Mouse (Mus musculus) cerebellum, adult 2 months (tissue): ENCODE data around the gene Odf3b. TPM values are rescaled to one million over a fixed set of nuclear protein-coding genes. Genes with fewer than 3 reads are reported as not detected.

Experiments used
- DNase-seq, 2 experiments: peaks; one replicate each; pipeline ENCODE4 v3.0.0; 2021
- H3K27ac ChIP-seq: fragments of 200-500 bp; 2 replicates; pipeline ENCODE4 v1.5.1; 2012; ENCODE audit warnings: low read length, control low read depth, inconsistent platforms; ENCODE audit not compliant: insufficient read depth
- H3K27me3 ChIP-seq: fragments of 200-500 bp; 2 replicates; pipeline ENCODE4 v1.6.1; 2012; ENCODE audit warnings: inconsistent platforms, mild to moderate bottlenecking, low read length, moderate library complexity; ENCODE audit not compliant: control insufficient read depth, insufficient read depth
- H3K4me1 ChIP-seq: fragments of 200-500 bp; 2 replicates; pipeline ENCODE4 v1.6.1; 2011; ENCODE audit warnings: low read length; ENCODE audit not compliant: control insufficient read depth, insufficient read depth
- H3K4me3 ChIP-seq: fragments of 200-500 bp; replicated peaks from 2 replicates; pipeline ENCODE3; 2011; ENCODE audit warnings: mild to moderate bottlenecking, low read depth, low read length, control low read depth; ENCODE audit not compliant: insufficient read depth
- CTCF ChIP-seq: fragments of 200-500 bp; IDR thresholded peaks from 2 replicates; pipeline ENCODE4 v1.5.1; 2011; ENCODE audit warnings: low read depth, mild to moderate bottlenecking, control low read depth, low read length, moderate library complexity, borderline replicate concordance; ENCODE audit not compliant: insufficient read depth
- POLR2A ChIP-seq: fragments of 200-500 bp; IDR thresholded peaks from 2 replicates; pipeline ENCODE4 v1.6.1; 2011; ENCODE audit warnings: low read length, control low read depth, borderline replicate concordance; ENCODE audit not compliant: insufficient read depth
- WGBS: fragments of 180-500 bp; shearing (Covaris S2); methylation state at CpG from one replicate; pipeline ENCODE4 v1.1.7; 2018; 5-methylcytosine and 5-hydroxymethylcytosine counted together
- polyA plus RNA-seq: library from polyadenylated mRNA; depleted of rRNA; stranded (reverse); fragments of >200 nt; gene quantifications from 2 replicates; pipeline ENCODE4 v1.2.3, GENCODE M21; 2012

The Odf3b gene
- polyA plus RNA-seq, 1 experiment, result 18.3 TPM

DNA sequence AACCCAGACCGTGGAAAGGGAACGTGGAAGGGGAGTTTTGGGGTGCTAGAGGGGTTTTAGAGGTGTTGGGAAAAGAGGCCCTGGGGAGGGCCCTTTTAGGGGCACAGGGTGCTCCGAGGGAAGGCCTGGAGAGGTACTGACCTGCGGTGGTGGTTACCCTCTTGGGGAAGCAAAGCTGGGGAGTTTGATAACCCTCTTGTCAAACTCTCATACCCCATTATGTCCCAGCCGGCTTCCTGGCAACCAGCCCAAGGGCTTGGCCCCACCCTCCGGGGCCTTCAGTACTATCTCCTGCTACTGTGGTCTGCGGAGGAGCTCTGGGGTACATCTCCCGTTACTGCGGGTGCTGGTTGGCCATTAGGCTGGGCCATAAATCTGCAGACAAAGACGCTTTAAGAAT is 347 bp upstream of the Odf3b start:
- H3K27me3 ChIP-seq, result no peaks in the 10 kb centered on the region
- TF ChIP-seq CTCF (no peak), POLR2A (no peak)
- peak overlapping the region; percentile 64 for H3K4me3 ChIP-seq
- H3K4me1 ChIP-seq, result peaks cover 20% of the 10 kb centered on the region
- H3K27ac ChIP-seq, result peak overlapping the region; percentile 98
- WGBS, result 31% methylated on average over 10 of the region's 10 CpGs
- DNase-seq, result peak; percentile 67 to 70

DNA sequence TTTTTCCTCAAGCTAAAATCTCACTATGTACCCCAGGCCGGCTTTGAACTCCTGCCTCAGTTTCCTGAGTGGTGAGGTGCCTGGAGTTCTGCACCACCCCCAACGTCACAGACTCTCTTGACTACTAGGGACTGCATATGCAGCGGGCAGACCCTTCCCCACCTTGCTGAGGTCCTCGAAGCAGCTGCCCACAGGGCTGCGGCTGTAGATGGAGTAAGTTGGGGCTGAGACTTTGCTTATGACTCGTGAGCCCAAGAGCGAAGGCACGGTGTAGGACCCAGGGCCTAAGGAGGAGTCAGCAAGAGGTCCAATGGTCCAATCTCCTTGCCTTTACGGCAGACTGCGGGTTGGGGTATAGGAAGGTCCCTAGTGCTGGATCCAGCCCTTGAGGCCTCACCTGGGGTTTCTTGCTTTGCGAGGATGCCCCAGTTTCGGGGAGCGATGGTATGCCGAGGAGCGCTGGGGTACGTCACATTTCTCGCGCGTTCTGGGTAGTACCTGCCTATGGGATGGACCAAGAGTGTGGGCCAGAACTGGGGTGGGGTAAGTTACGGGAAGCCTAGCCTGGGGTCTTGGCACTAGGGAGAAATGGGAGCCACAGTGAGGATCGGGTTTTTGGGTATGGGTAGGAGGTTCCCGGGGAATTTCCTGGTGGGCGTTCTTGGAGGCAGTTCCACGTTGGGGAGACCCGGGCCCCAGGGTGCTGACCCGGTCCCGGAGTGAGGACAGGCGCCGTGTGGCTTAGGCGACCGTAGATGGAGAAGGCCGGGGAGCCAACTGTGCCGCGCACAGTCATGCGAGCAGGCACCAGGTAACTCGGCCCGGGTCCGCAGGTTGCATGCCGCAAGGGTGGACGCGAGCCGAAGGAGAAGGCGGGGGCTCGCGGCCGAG is 899 bp downstream of the Odf3b start:
- DNase-seq, result peak in 1 of 2 experiments; percentile 56
- 16% methylated on average over 46 of the region's 46 CpGs for WGBS
- H3K27me3 ChIP-seq, result no peaks in the 10 kb centered on the region
- peaks cover 24% of the 10 kb centered on the region for H3K4me1 ChIP-seq
- TF ChIP-seq CTCF (no peak), POLR2A (no peak)
- peak overlapping the region; percentile 64 for H3K4me3 ChIP-seq
- H3K27ac ChIP-seq, result peak overlapping the region; percentile 98

DNA sequence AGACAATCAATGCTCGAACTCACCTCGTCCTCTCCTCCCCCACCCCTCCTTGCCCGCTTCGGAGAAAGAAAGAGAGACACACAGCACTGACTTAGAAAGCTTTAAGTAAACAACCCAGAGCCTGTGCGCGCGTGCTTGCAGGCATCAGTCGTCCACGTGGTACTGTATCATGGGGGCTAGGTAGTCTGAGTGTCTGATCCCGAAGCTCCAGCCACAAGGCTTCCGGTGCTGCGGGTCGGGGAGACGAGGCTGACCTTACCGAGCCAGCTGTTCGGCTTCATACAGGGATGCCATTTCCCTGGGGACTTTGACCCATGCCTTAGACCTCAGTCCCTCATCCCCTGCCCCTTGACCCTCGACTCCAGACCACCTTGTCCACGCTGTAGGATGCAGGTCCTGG is 1.7 kb downstream of the Odf3b start:
- no peaks in the 10 kb centered on the region for H3K27me3 ChIP-seq
- no peak overlapping the region for H3K4me3 ChIP-seq
- 28% methylated on average over 18 of the region's 18 CpGs for WGBS

GRCm38 (mm10) chr15:89376957-89377356 is 2.1 kb downstream of the Odf3b start, which contains the start of gene Tymp:
Tymp (minus strand) TSS chr15:89377039.
- peak in 1 of 2 experiments; percentile 34 for DNase-seq
- H3K27me3 ChIP-seq, result no peaks in the 10 kb centered on the region
- 56% methylated on average over 16 of the region's 16 CpGs for WGBS
- peak within 1 kb of the TSS; percentile 98 for H3K27ac ChIP-seq
- H3K4me1 ChIP-seq, result peaks cover 27% of the 10 kb centered on the region
- H3K4me3 ChIP-seq, result peak within 1 kb of the TSS; percentile 64
- TF ChIP-seq CTCF (no peak), POLR2A (no peak)

More for the DNA sequence above, 1.7 kb downstream of the Odf3b start:
- TF ChIP-seq CTCF (no peak), POLR2A (no peak)
- Histone ChIP-seq H3K27ac (peak overlapping the region; percentile 98; the same call in 1 of the 2 replicates), H3K4me1 (peaks cover 26% of the 10 kb centered on the region)
- peak in 1 of 2 experiments; percentile 33 for DNase-seq

DNA sequence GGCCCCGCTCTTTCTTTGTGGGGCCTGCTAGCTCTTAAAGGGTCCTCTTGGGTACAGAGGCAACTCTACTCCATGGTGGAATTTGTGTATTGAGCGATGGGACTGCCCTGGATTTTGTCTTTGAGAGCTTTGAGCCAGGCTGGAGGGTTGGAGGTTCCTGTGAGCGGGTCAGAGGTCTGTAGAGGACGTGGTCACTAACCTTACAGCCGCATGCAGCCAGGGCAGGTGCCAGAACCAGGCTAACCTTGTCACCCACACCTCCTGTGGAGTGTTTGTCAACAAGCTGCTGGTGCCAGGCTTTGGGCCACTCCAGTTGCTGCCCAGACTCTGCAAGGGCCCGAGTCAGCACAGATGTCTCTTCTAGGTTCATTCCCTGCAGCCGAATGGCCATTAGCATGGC is 3.0 kb downstream of the Odf3b start:
- no peak overlapping the region for H3K4me3 ChIP-seq
- H3K4me1 ChIP-seq, result peaks cover 31% of the 10 kb centered on the region
- no peak overlapping the region for H3K27ac ChIP-seq
- WGBS, result 72% methylated on average over 7 of the region's 7 CpGs
- peak in 1 of 2 experiments; percentile 28 for DNase-seq
- TF ChIP-seq CTCF, result no peak
- TF ChIP-seq POLR2A, result no peak
- no peaks in the 10 kb centered on the region for H3K27me3 ChIP-seq

DNA sequence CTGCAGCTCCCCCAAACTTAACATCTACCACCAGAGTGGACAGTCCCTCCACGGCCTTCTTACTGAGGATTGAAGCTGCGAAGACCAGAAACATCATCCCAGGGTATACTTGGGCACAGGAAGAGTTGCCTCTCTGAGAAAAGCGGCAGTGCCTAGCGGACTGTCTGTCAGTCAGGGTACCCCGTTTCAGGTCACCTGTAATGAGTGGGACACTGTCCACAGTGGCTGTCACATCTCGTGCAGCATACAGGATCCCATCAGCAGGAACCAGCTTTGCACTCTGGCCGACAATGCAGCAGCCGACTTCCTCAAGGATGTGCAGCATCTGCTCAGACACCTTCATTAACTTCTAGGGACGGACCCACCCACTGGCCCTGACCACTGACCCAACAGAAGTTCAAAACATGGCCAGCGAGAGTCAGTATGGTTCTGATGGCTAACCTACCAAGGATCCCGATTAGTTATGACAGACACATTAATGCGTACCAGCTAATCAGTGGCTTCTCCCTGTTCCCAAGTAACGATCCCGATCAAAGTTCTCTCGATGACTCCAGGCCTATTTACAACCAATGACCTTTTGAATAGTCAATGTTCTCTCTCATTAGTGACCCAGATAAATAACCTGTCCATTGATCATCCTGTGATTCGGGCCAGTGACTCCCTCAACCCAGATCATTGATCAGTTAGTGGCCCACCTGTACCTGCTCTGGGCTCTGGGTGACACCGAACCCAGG is 4.1 kb downstream of the Odf3b start:
- no peak overlapping the region for H3K27ac ChIP-seq
- H3K4me3 ChIP-seq, result no peak overlapping the region
- peaks cover 31% of the 10 kb centered on the region for H3K4me1 ChIP-seq
- no peaks in the 10 kb centered on the region for H3K27me3 ChIP-seq
- TF ChIP-seq POLR2A (no peak), CTCF (no peak)
- peak in 1 of 2 experiments; percentile 24 for DNase-seq
- WGBS, result 91% methylated on average over 17 of the region's 17 CpGs

DNA sequence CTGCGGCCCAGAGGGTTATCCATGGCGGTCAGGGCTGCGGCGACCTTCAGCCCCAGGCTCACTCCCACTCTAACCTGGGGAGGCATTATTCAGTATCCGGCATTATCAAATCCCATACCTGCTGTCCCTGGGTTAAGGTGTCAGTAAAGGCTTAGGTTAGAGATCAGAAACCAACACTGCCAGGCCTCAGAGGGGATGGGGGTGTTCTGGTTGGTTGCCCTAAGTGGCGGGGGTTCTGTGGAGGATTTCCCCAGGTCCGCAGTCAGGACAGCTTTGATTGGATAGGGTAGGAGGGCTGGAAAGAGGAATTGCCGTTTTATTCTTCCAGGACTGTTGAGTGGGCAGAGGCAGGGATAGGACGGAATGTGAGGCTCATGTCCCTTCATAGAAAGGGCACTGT is 4.7 kb downstream of the Odf3b start:
- peak overlapping the region; percentile 82 for H3K27ac ChIP-seq
- H3K4me1 ChIP-seq, result peaks cover 28% of the 10 kb centered on the region
- 43% methylated on average over 9 of the region's 9 CpGs for WGBS
- no peak for DNase-seq
- no peak for TF ChIP-seq POLR2A
- no peak for TF ChIP-seq CTCF
- H3K27me3 ChIP-seq, result no peaks in the 10 kb centered on the region
- peak overlapping the region; percentile 62 for H3K4me3 ChIP-seq
